Comparison of ENCODE assay signal across 20 mouse cellular contexts in genomic region chr4:107005166-107005565, GRCm38 (mm10).
DNase-seq lines count a peak whose midpoint lies in the region; ATAC-seq lines count a peak whose summit lies in the region.
"Had no signal": no experiment of that assay in that cellular context is flagged by ENCODE, and none has a peak within 500 bp of the region (broad histone marks: within the 10 kb centered on the region; RNA-seq: fewer than 3 reads in every experiment).

No protein-coding gene starts in this region.

- H3K27ac ChIP-seq in hindbrain, embryonic 14.5 days, result 0 out of 2 replicates have a peak overlapping the region, but pooled peaks have one; percentile 49
- H3K27ac ChIP-seq in hindbrain, embryonic 12.5 days, result no peak overlapping the region
- H3K27ac ChIP-seq in liver, embryonic 16.5 days (ENCODE audit: low read length), result peak overlapping the region; percentile 62
- H3K27ac ChIP-seq in forebrain, embryonic 14.5 days (ENCODE audit: low read depth, low read length), result no peak overlapping the region
- H3K27ac ChIP-seq: embryonic facial prominence, embryonic 12.5 days; forebrain, embryonic 15.5 days; heart, adult 2 months; hindbrain, embryonic 15.5 days had no signal

- no peak for ATAC-seq in hindbrain, embryonic 14.5 days (ENCODE audit: low FRiP score)
- ATAC-seq in hindbrain, embryonic 12.5 days (ENCODE audit: low FRiP score), result no peak
- ATAC-seq in liver, embryonic 16.5 days (ENCODE audit: low read depth), result peak; percentile 39; the same call in 1 of the 2 replicates
- ATAC-seq in forebrain, embryonic 14.5 days, result no peak
- ATAC-seq: forebrain, embryonic 15.5 days had no signal

- no peak for DNase-seq in hindbrain, embryonic 14.5 days (ENCODE audit: low spot score)
- peak; percentile 38 for DNase-seq in c-Kit-negative CD71-positive TER-119-positive erythroid progenitor cells, embryonic 14.5 days (ENCODE audit: low read depth, low spot score)
- peak; percentile 74 for DNase-seq in liver
- no peak for DNase-seq in forebrain, embryonic 14.5 days (ENCODE audit: low spot score)
- no peak for DNase-seq in thymus, postnatal 4 days
- no peak for DNase-seq in gastrocnemius, postnatal 10 days
- DNase-seq: adrenal gland, adult 8-10 months; cerebellum, adult 11-12 months; gastrocnemius, postnatal 25 days; heart, adult 2 months; kidney, adult 11 months; left cerebral cortex, postnatal 4 days; lung, adult 18-20 months; lung, postnatal 10 days had no signal

- H3K9me3 ChIP-seq in hindbrain, embryonic 14.5 days (ENCODE audit: control insufficient read depth, low read length), result no peaks in the 10 kb centered on the region
- no peaks in the 10 kb centered on the region for H3K9me3 ChIP-seq in hindbrain, embryonic 12.5 days (replicated peaks)
- no peaks in the 10 kb centered on the region for H3K9me3 ChIP-seq in liver, embryonic 16.5 days (replicated peaks; ENCODE audit: control insufficient read depth, low read length)
- no peaks in the 10 kb centered on the region for H3K9me3 ChIP-seq in forebrain, embryonic 14.5 days (replicated peaks; ENCODE audit: control insufficient read depth, low read length)
- H3K9me3 ChIP-seq: embryonic facial prominence, embryonic 12.5 days; forebrain, embryonic 15.5 days; hindbrain, embryonic 15.5 days had no signal

- no peak overlapping the region for H3K9ac ChIP-seq in hindbrain, embryonic 14.5 days
- no peak overlapping the region for H3K9ac ChIP-seq in hindbrain, embryonic 12.5 days
- H3K9ac ChIP-seq in liver, embryonic 16.5 days (ENCODE audit: low read depth, low read length), result peak overlapping the region; percentile 46
- H3K9ac ChIP-seq in forebrain, embryonic 14.5 days (ENCODE audit: low read length), result no peak overlapping the region
- H3K9ac ChIP-seq: embryonic facial prominence, embryonic 12.5 days; forebrain, embryonic 15.5 days; hindbrain, embryonic 15.5 days had no signal

- H3K27me3 ChIP-seq in hindbrain, embryonic 14.5 days (ENCODE audit: control insufficient read depth, insufficient read depth, low read length), result no peaks in the 10 kb centered on the region
- no peaks in the 10 kb centered on the region for H3K27me3 ChIP-seq in hindbrain, embryonic 12.5 days
- H3K27me3 ChIP-seq in liver, embryonic 16.5 days (ENCODE audit: control insufficient read depth, insufficient read depth, low read depth, low read length), result no peaks in the 10 kb centered on the region
- H3K27me3 ChIP-seq in forebrain, embryonic 14.5 days (replicated peaks; ENCODE audit: control insufficient read depth, insufficient read depth, low read length), result no peaks in the 10 kb centered on the region
- H3K27me3 ChIP-seq: embryonic facial prominence, embryonic 12.5 days; forebrain, embryonic 15.5 days; hindbrain, embryonic 15.5 days had no signal

- no peak overlapping the region for H3K4me3 ChIP-seq in hindbrain, embryonic 14.5 days (replicated peaks; ENCODE audit: low read length)
- H3K4me3 ChIP-seq in hindbrain, embryonic 12.5 days, result no peak overlapping the region
- no peak overlapping the region; the same call in 1 of the 2 replicates for H3K4me3 ChIP-seq in liver, embryonic 16.5 days (ENCODE audit: low read depth, low read length)
- no peak overlapping the region for H3K4me3 ChIP-seq in forebrain, embryonic 14.5 days (ENCODE audit: low read depth, low read length)
- H3K4me3 ChIP-seq: embryonic facial prominence, embryonic 12.5 days; forebrain, embryonic 15.5 days; heart, adult 2 months; hindbrain, embryonic 15.5 days had no signal

- peaks cover 30% of the 10 kb centered on the region for H3K4me1 ChIP-seq in hindbrain, embryonic 14.5 days (replicated peaks; ENCODE audit: control insufficient read depth, insufficient read depth, low read length)
- H3K4me1 ChIP-seq in hindbrain, embryonic 12.5 days, result peaks cover 47% of the 10 kb centered on the region
- peaks cover 74% of the 10 kb centered on the region for H3K4me1 ChIP-seq in liver, embryonic 16.5 days (ENCODE audit: control insufficient read depth, low read depth, low read length)
- H3K4me1 ChIP-seq in forebrain, embryonic 14.5 days (ENCODE audit: control insufficient read depth, insufficient read depth, low read length), result peaks cover 28% of the 10 kb centered on the region

- H3K4me2 ChIP-seq in hindbrain, embryonic 14.5 days (replicated peaks), result no peak overlapping the region
- no peak overlapping the region for H3K4me2 ChIP-seq in hindbrain, embryonic 12.5 days (replicated peaks)
- peak overlapping the region; percentile 47 for H3K4me2 ChIP-seq in liver, embryonic 16.5 days (ENCODE audit: low read depth, low read length)
- H3K4me2 ChIP-seq in forebrain, embryonic 14.5 days (ENCODE audit: low read length), result no peak overlapping the region
- H3K4me2 ChIP-seq: embryonic facial prominence, embryonic 12.5 days; forebrain, embryonic 15.5 days; hindbrain, embryonic 15.5 days; midbrain, embryonic 11.5 days had no signal

- peaks cover 3% of the 10 kb centered on the region; the same call in 1 of the 2 replicates for H3K36me3 ChIP-seq in hindbrain, embryonic 14.5 days (replicated peaks; ENCODE audit: control insufficient read depth, insufficient read depth)
- peaks cover 9% of the 10 kb centered on the region; the same call in 1 of the 2 replicates for H3K36me3 ChIP-seq in hindbrain, embryonic 12.5 days
- H3K36me3 ChIP-seq in liver, embryonic 16.5 days (ENCODE audit: control insufficient read depth, insufficient read depth), result peaks cover under 1% of the 10 kb centered on the region; the same call in 1 of the 2 replicates
- H3K36me3 ChIP-seq in forebrain, embryonic 14.5 days (ENCODE audit: control insufficient read depth, insufficient read depth, low read length), result peaks cover 11% of the 10 kb centered on the region; the same call in 1 of the 2 replicates
- H3K36me3 ChIP-seq: forebrain, embryonic 15.5 days; hindbrain, embryonic 15.5 days had no signal

- 83% methylated on average over 5 of the region's 5 CpGs for WGBS in hindbrain, embryonic 14.5 days
- 87% methylated on average over 5 of the region's 5 CpGs for WGBS in hindbrain, embryonic 12.5 days
- WGBS in liver, embryonic 16.5 days (ENCODE audit: insufficient replicate concordance), result 37% methylated on average over 5 of the region's 5 CpGs
- WGBS in forebrain, embryonic 14.5 days, result 83% methylated on average over 5 of the region's 5 CpGs

Comparison
In these comparisons a context has a peak if more than half of its experiments do, and no peak if none do; other contexts are left out.
1. H3K27ac ChIP-seq: peak in hindbrain, embryonic 14.5 days (single experiment) and liver, embryonic 16.5 days (single experiment); none in hindbrain, embryonic 12.5 days (single experiment) and forebrain, embryonic 14.5 days (single experiment).
2. DNase-seq: peak in c-Kit-negative CD71-positive TER-119-positive erythroid progenitor cells, embryonic 14.5 days (single experiment) and liver (single experiment); none in hindbrain, embryonic 14.5 days (single experiment), forebrain, embryonic 14.5 days (single experiment), thymus, postnatal 4 days (single experiment) and gastrocnemius, postnatal 10 days (single experiment).